Mouse (Mus musculus): Measurements from ENCODE around the gene Tec. TPM values are rescaled to one million over a fixed set of nuclear protein-coding genes. Genes with fewer than 3 reads are reported as not detected.
A peak's percentile ranks its signal among the peaks of the same experiment; 100 is the strongest.

Tec gene
- 15.8 and 20.6 TPM in 2 replicates for polyA plus RNA-seq (2011; ENCODE audit: insufficient read depth, insufficient read length, low read depth, missing spikeins)

GRCm38 (mm10) chr5:72868091-72868875 lies at the start of gene Tec:
TSS of gene Tec (minus strand) at chr5:72868483.
- Histone ChIP-seq H3K27ac (ENCODE audit: insufficient read depth, low read length) (no peak within 1 kb of the TSS), H3K27me3 (ENCODE audit: control insufficient read depth, insufficient read depth, low read length, poor library complexity, severe bottlenecking) (no peaks in the 10 kb centered on the region; the same call in none of the 2 replicates), H3K4me1 (ENCODE audit: control insufficient read depth, insufficient read depth, low read length) (no peaks in the 10 kb centered on the region), H3K4me3 (ENCODE audit: low read depth, low read length) (peak within 1 kb of the TSS; percentile 76), H3K9ac (ENCODE audit: low read depth, poor library complexity, severe bottlenecking) (peak within 1 kb of the TSS; percentile 45), H3K9me3 (replicated peaks; ENCODE audit: control insufficient read depth, insufficient read depth, low read length, poor library complexity, severe bottlenecking) (no peaks in the 10 kb centered on the region), H3K36me3 (ENCODE audit: control insufficient read depth, insufficient read depth, low read length, poor library complexity, severe bottlenecking) (no peaks in the 10 kb centered on the region)
- TF ChIP-seq CTCF (IDR thresholded peaks at IDR 0.05; ENCODE audit: low read depth, low read length) (no peak), POLR2A (IDR thresholded peaks at IDR 0.05; ENCODE audit: insufficient read depth, low read length) (peak; percentile 52), EP300 (IDR thresholded peaks at IDR 0.05; ENCODE audit: insufficient read depth, low read depth, low read length) (no peak)

GRCm38 (mm10) chr5:72916851-72917250 lies 48.6 kb upstream of the Tec start:
- Histone ChIP-seq H3K4me1 (ENCODE audit: control insufficient read depth, insufficient read depth, low read length) (no peaks in the 10 kb centered on the region), H3K9me3 (replicated peaks; ENCODE audit: control insufficient read depth, insufficient read depth, low read length, poor library complexity, severe bottlenecking) (no peaks in the 10 kb centered on the region), H3K27ac (ENCODE audit: insufficient read depth, low read length) (no peak overlapping the region), H3K9ac (ENCODE audit: low read depth, poor library complexity, severe bottlenecking) (no peak overlapping the region), H3K36me3 (ENCODE audit: control insufficient read depth, insufficient read depth, low read length, poor library complexity, severe bottlenecking) (no peaks in the 10 kb centered on the region), H3K27me3 (ENCODE audit: control insufficient read depth, insufficient read depth, low read length, poor library complexity, severe bottlenecking) (no peaks in the 10 kb centered on the region), H3K4me3 (ENCODE audit: low read depth, low read length) (no peak overlapping the region)
- TF ChIP-seq CTCF (IDR thresholded peaks at IDR 0.05; ENCODE audit: low read depth, low read length), result no peak

- no peak overlapping the region for H3K27ac ChIP-seq (ENCODE audit: insufficient read depth, low read length)
- H3K36me3 ChIP-seq (ENCODE audit: control insufficient read depth, insufficient read depth, low read length, poor library complexity, severe bottlenecking), result no peaks in the 10 kb centered on the region
- no peaks in the 10 kb centered on the region for H3K27me3 ChIP-seq (ENCODE audit: control insufficient read depth, insufficient read depth, low read length, poor library complexity, severe bottlenecking)
Measured at GRCm38 (mm10) chr5:72916048-72916447, 47.8 kb upstream of the Tec start.

GRCm38 (mm10) chr5:72914633-72915561 lies 46.6 kb upstream of the Tec start:
- peak overlapping the region; percentile 49; the same call in 1 of the 2 replicates for H3K27ac ChIP-seq (ENCODE audit: insufficient read depth, low read length)
- TF ChIP-seq CTCF (IDR thresholded peaks at IDR 0.05; ENCODE audit: low read depth, low read length), result no peak
- TF ChIP-seq EP300 (IDR thresholded peaks at IDR 0.05; ENCODE audit: insufficient read depth, low read depth, low read length), result no peak
- no peak for TF ChIP-seq POLR2A (IDR thresholded peaks at IDR 0.05; ENCODE audit: insufficient read depth, low read length)
- peak overlapping the region; percentile 89 for H3K9ac ChIP-seq (ENCODE audit: low read depth, poor library complexity, severe bottlenecking)
- H3K36me3 ChIP-seq (ENCODE audit: control insufficient read depth, insufficient read depth, low read length, poor library complexity, severe bottlenecking), result no peaks in the 10 kb centered on the region
- no peaks in the 10 kb centered on the region for H3K27me3 ChIP-seq (ENCODE audit: control insufficient read depth, insufficient read depth, low read length, poor library complexity, severe bottlenecking)
- H3K4me1 ChIP-seq (ENCODE audit: control insufficient read depth, insufficient read depth, low read length), result no peaks in the 10 kb centered on the region
- H3K4me3 ChIP-seq (ENCODE audit: low read depth, low read length), result peak overlapping the region; percentile 78
- H3K9me3 ChIP-seq (replicated peaks; ENCODE audit: control insufficient read depth, insufficient read depth, low read length, poor library complexity, severe bottlenecking), result no peaks in the 10 kb centered on the region

More at GRCm38 (mm10) chr5:72916048-72916447, 47.8 kb upstream of the Tec start:
- TF ChIP-seq CTCF (IDR thresholded peaks at IDR 0.05; ENCODE audit: low read depth, low read length) (no peak), EP300 (IDR thresholded peaks at IDR 0.05; ENCODE audit: insufficient read depth, low read depth, low read length) (no peak), POLR2A (IDR thresholded peaks at IDR 0.05; ENCODE audit: insufficient read depth, low read length) (no peak)
- peak overlapping the region; percentile 89; the same call in 1 of the 2 replicates for H3K9ac ChIP-seq (ENCODE audit: low read depth, poor library complexity, severe bottlenecking)
- no peaks in the 10 kb centered on the region for H3K4me1 ChIP-seq (ENCODE audit: control insufficient read depth, insufficient read depth, low read length)
- H3K4me3 ChIP-seq (ENCODE audit: low read depth, low read length), result no peak overlapping the region
- H3K9me3 ChIP-seq (replicated peaks; ENCODE audit: control insufficient read depth, insufficient read depth, low read length, poor library complexity, severe bottlenecking), result no peaks in the 10 kb centered on the region

GRCm38 (mm10) chr5:72913648-72914557 lies 45.6 kb upstream of the Tec start, which contains the start of gene Slain2:
TSS of gene Slain2 (plus strand) at chr5:72914304.
- H3K27me3 ChIP-seq (ENCODE audit: control insufficient read depth, insufficient read depth, low read length, poor library complexity, severe bottlenecking), result no peaks in the 10 kb centered on the region
- H3K27ac ChIP-seq (ENCODE audit: insufficient read depth, low read length), result peak within 1 kb of the TSS; percentile 70
- H3K4me3 ChIP-seq (ENCODE audit: low read depth, low read length), result peak within 1 kb of the TSS; percentile 87
- TF ChIP-seq POLR2A (IDR thresholded peaks at IDR 0.05; ENCODE audit: insufficient read depth, low read length) (peak; percentile 53), CTCF (IDR thresholded peaks at IDR 0.05; ENCODE audit: low read depth, low read length) (peak; percentile 10), EP300 (IDR thresholded peaks at IDR 0.05; ENCODE audit: insufficient read depth, low read depth, low read length) (no peak)
- H3K9ac ChIP-seq (ENCODE audit: low read depth, poor library complexity, severe bottlenecking), result peak within 1 kb of the TSS; percentile 89
- H3K36me3 ChIP-seq (ENCODE audit: control insufficient read depth, insufficient read depth, low read length, poor library complexity, severe bottlenecking), result no peaks in the 10 kb centered on the region
- H3K9me3 ChIP-seq (replicated peaks; ENCODE audit: control insufficient read depth, insufficient read depth, low read length, poor library complexity, severe bottlenecking), result no peaks in the 10 kb centered on the region
- no peaks in the 10 kb centered on the region for H3K4me1 ChIP-seq (ENCODE audit: control insufficient read depth, insufficient read depth, low read length)

Data from ES-Bruce4 (cell line).